Mouse (Mus musculus): ENCODE results near the gene Epha4. TPM values are rescaled to one million over a fixed set of nuclear protein-coding genes. Genes with fewer than 3 reads are reported as not detected.

The Epha4 gene
- total RNA-seq, 4 experiments from 2014 or later: 139 to 158 (median 143) TPM

DNA sequence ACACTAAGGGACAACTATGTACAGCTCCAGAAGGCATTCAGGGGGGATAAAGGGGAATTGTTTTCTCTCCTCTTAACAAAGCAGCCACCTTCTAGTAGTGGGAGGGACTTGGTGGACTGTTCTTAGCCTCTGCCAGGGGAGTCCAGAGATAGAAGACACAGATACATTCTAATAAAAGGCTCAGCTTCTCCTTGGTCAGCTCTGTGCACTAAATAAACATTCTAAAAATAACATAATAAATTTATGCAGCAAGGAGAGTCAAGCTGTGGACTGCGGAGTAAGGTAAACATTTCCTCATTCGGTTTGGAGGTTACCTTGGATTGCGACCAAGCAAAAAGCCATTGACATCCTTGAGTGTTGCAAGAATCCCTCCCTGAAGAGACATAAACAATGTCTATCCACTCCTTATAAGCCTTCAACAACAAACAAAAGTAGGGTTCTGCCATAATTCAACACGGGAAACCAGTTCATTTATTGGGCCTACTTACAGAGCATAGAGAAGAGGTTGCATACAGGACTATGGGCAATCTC, 196.2 kb downstream of the Epha4 start:
- no peak for DNase-seq (ENCODE audit: low spot score in 2 of 2)

Small RNAs within 50 kb of the gene (microRNA-seq; reads per million reads assigned to microRNA genes)
- 0 reads per million in 2 experiments for gene Mir6352

Data from left cerebral cortex, adult 8-10 months (tissue).